Mouse (Mus musculus): Measurements from ENCODE around the gene Zfp385b. TPM values are rescaled to one million over a fixed set of nuclear protein-coding genes. Genes with fewer than 3 reads are reported as not detected.
A peak's percentile ranks its signal among the peaks of the same experiment; 100 is the strongest.
"Not testable (repeated sequence)": the region's sequence is repeated elsewhere in the genome, so short reads cannot be mapped to it uniquely, and the experiment has no call there.

Zfp385b gene
- polyA plus RNA-seq, 1 experiment from 2014 or later, result 1.5 TPM

GRCm38 (mm10) chr2:77456602-77457001, 362.8 kb downstream of the Zfp385b start:
- no peaks in the 10 kb centered on the region for H3K27me3 ChIP-seq (ENCODE audit: low read depth, poor library complexity, severe bottlenecking)
- H3K9me3 ChIP-seq (replicated peaks), result no peaks in the 10 kb centered on the region
- no peak overlapping the region for H3K27ac ChIP-seq (replicated peaks)
- no peaks in the 10 kb centered on the region for H3K4me1 ChIP-seq
- 52% methylated on average over 4 of the region's 4 CpGs for WGBS
- peak; percentile 31 for DNase-seq (ENCODE audit: low spot score)
- H3K4me3 ChIP-seq, result no peak overlapping the region
- no peaks in the 10 kb centered on the region for H3K36me3 ChIP-seq

GRCm38 (mm10) chr2:77454341-77454937, 365.0 kb downstream of the Zfp385b start:
- Histone ChIP-seq H3K36me3 (no peaks in the 10 kb centered on the region), H3K9me3 (replicated peaks) (no peaks in the 10 kb centered on the region), H3K27me3 (ENCODE audit: low read depth, poor library complexity, severe bottlenecking) (no peaks in the 10 kb centered on the region), H3K4me1 (peaks cover 12% of the 10 kb centered on the region), H3K4me3 (no peak overlapping the region), H3K27ac (replicated peaks) (no peak overlapping the region)
- 86% methylated on average over 7 of the region's 7 CpGs for WGBS
- no peak for DNase-seq (ENCODE audit: low spot score)

- Histone ChIP-seq H3K4me1 (peaks cover 19% of the 10 kb centered on the region), H3K9me3 (replicated peaks) (no peaks in the 10 kb centered on the region), H3K36me3 (no peaks in the 10 kb centered on the region), H3K4me3 (no peak overlapping the region), H3K27me3 (ENCODE audit: low read depth, poor library complexity, severe bottlenecking) (no peaks in the 10 kb centered on the region), H3K27ac (replicated peaks) (no peak overlapping the region)
- WGBS, result 84% methylated on average over 3 of the region's 3 CpGs
- no peak for DNase-seq (ENCODE audit: low spot score)
Measured at GRCm38 (mm10) chr2:77453786-77454185, 365.7 kb downstream of the Zfp385b start.

- peaks cover 30% of the 10 kb centered on the region for H3K4me1 ChIP-seq
- H3K36me3 ChIP-seq; DNase-seq (ENCODE audit: low spot score); H3K4me3 ChIP-seq; H3K9me3 ChIP-seq (replicated peaks); H3K27me3 ChIP-seq (ENCODE audit: low read depth, poor library complexity, severe bottlenecking): not testable (repeated sequence)
- H3K27ac ChIP-seq (replicated peaks), result peak overlapping the region; percentile 67
- WGBS, result 53% methylated on average over 5 of the region's 5 CpGs
Measured at GRCm38 (mm10) chr2:77450017-77450416, 369.4 kb downstream of the Zfp385b start.

GRCm38 (mm10) chr2:77448951-77449480, 370.4 kb downstream of the Zfp385b start:
- no peak for DNase-seq (ENCODE audit: low spot score)
- Histone ChIP-seq H3K9me3 (replicated peaks) (no peaks in the 10 kb centered on the region), H3K36me3 (no peaks in the 10 kb centered on the region), H3K27ac (replicated peaks) (0 out of 2 replicates have a peak overlapping the region, but pooled peaks have one; percentile 17), H3K4me3 (no peak overlapping the region), H3K27me3 (ENCODE audit: low read depth, poor library complexity, severe bottlenecking) (no peaks in the 10 kb centered on the region), H3K4me1 (peaks cover 30% of the 10 kb centered on the region)
- WGBS, result 50% methylated on average over 8 of the region's 8 CpGs

GRCm38 (mm10) chr2:77444282-77444681, 375.2 kb downstream of the Zfp385b start:
- Histone ChIP-seq H3K27me3 (ENCODE audit: low read depth, poor library complexity, severe bottlenecking) (no peaks in the 10 kb centered on the region), H3K4me3 (no peak overlapping the region), H3K27ac (replicated peaks) (no peak overlapping the region), H3K9me3 (replicated peaks) (no peaks in the 10 kb centered on the region), H3K36me3 (no peaks in the 10 kb centered on the region), H3K4me1 (peaks cover 16% of the 10 kb centered on the region)
- 93% methylated on average over 8 of the region's 8 CpGs for WGBS
- DNase-seq (ENCODE audit: low spot score), result no peak

- no peak overlapping the region for H3K4me3 ChIP-seq
- H3K27ac ChIP-seq (replicated peaks), result no peak overlapping the region
- DNase-seq (ENCODE audit: low spot score), result no peak
- 92% methylated on average over 2 of the region's 2 CpGs for WGBS
- no peaks in the 10 kb centered on the region for H3K36me3 ChIP-seq
- H3K27me3 ChIP-seq (ENCODE audit: low read depth, poor library complexity, severe bottlenecking), result no peaks in the 10 kb centered on the region
- H3K9me3 ChIP-seq (replicated peaks), result no peaks in the 10 kb centered on the region
- H3K4me1 ChIP-seq, result peaks cover 24% of the 10 kb centered on the region
Measured at GRCm38 (mm10) chr2:77440591-77440990, 378.8 kb downstream of the Zfp385b start.

- Histone ChIP-seq H3K4me1 (peaks cover 24% of the 10 kb centered on the region), H3K4me3 (no peak overlapping the region), H3K27ac (replicated peaks) (0 out of 2 replicates have a peak overlapping the region, but pooled peaks have one; percentile 20), H3K9me3 (replicated peaks) (no peaks in the 10 kb centered on the region), H3K27me3 (ENCODE audit: low read depth, poor library complexity, severe bottlenecking) (no peaks in the 10 kb centered on the region), H3K36me3 (no peaks in the 10 kb centered on the region)
- WGBS, result 59% methylated on average over 9 of the region's 9 CpGs
- no peak for DNase-seq (ENCODE audit: low spot score)
Measured at GRCm38 (mm10) chr2:77436241-77436759, 383.1 kb downstream of the Zfp385b start.

- Histone ChIP-seq H3K4me3 (no peak overlapping the region), H3K27me3 (ENCODE audit: low read depth, poor library complexity, severe bottlenecking) (no peaks in the 10 kb centered on the region), H3K27ac (replicated peaks) (no peak overlapping the region), H3K36me3 (no peaks in the 10 kb centered on the region), H3K4me1 (no peaks in the 10 kb centered on the region), H3K9me3 (replicated peaks) (no peaks in the 10 kb centered on the region)
- 80% methylated on average over 10 of the region's 10 CpGs for WGBS
- DNase-seq (ENCODE audit: low spot score), result no peak
Measured at GRCm38 (mm10) chr2:77419476-77419875, 400.0 kb downstream of the Zfp385b start.

- no peak overlapping the region for H3K27ac ChIP-seq (replicated peaks)
- no peaks in the 10 kb centered on the region for H3K27me3 ChIP-seq (ENCODE audit: low read depth, poor library complexity, severe bottlenecking)
- no peak for DNase-seq (ENCODE audit: low spot score)
- no peak overlapping the region for H3K4me3 ChIP-seq
- no peaks in the 10 kb centered on the region for H3K36me3 ChIP-seq
- H3K9me3 ChIP-seq (replicated peaks), result no peaks in the 10 kb centered on the region
- H3K4me1 ChIP-seq, result no peaks in the 10 kb centered on the region
- 79% methylated on average over 5 of the region's 5 CpGs for WGBS
Measured at GRCm38 (mm10) chr2:77418078-77418477, 401.4 kb downstream of the Zfp385b start.

- H3K27me3 ChIP-seq (ENCODE audit: low read depth, poor library complexity, severe bottlenecking), result no peaks in the 10 kb centered on the region
- H3K27ac ChIP-seq (replicated peaks), result no peak overlapping the region
- no peaks in the 10 kb centered on the region for H3K4me1 ChIP-seq
- no peak for DNase-seq (ENCODE audit: low spot score)
- H3K9me3 ChIP-seq (replicated peaks), result no peaks in the 10 kb centered on the region
- H3K4me3 ChIP-seq, result no peak overlapping the region
- WGBS, result 94% methylated on average over 9 of the region's 9 CpGs
- no peaks in the 10 kb centered on the region for H3K36me3 ChIP-seq
Measured at GRCm38 (mm10) chr2:77412171-77412570, 407.3 kb downstream of the Zfp385b start.

- no peaks in the 10 kb centered on the region for H3K9me3 ChIP-seq (replicated peaks)
- H3K27me3 ChIP-seq (ENCODE audit: low read depth, poor library complexity, severe bottlenecking), result no peaks in the 10 kb centered on the region
- H3K27ac ChIP-seq (replicated peaks), result no peak overlapping the region
- no peaks in the 10 kb centered on the region for H3K4me1 ChIP-seq
- no peaks in the 10 kb centered on the region for H3K36me3 ChIP-seq
- H3K4me3 ChIP-seq, result no peak overlapping the region
- whole genome bisulfite sequencing, result 87% methylated on average over 13 of the region's 13 CpGs
- DNase-seq (ENCODE audit: low spot score), result no peak
Measured at GRCm38 (mm10) chr2:77411612-77412011, 407.8 kb downstream of the Zfp385b start.

GRCm38 (mm10) chr2:77409521-77410135, 409.8 kb downstream of the Zfp385b start:
- no peak overlapping the region for H3K4me3 ChIP-seq
- no peaks in the 10 kb centered on the region for H3K9me3 ChIP-seq (replicated peaks)
- no peaks in the 10 kb centered on the region for H3K36me3 ChIP-seq
- WGBS, result 48% methylated on average over 5 of the region's 5 CpGs
- DNase-seq (ENCODE audit: low spot score), result no peak
- no peak overlapping the region for H3K27ac ChIP-seq (replicated peaks)
- H3K27me3 ChIP-seq (ENCODE audit: low read depth, poor library complexity, severe bottlenecking), result no peaks in the 10 kb centered on the region
- no peaks in the 10 kb centered on the region for H3K4me1 ChIP-seq
